Mouse (Mus musculus) kidney, adult 2 months (tissue): Measurements from ENCODE around the gene Irf5. TPM values are rescaled to one million over a fixed set of nuclear protein-coding genes. Genes with fewer than 3 reads are reported as not detected.

Experiments
- DNase-seq: peaks from one replicate; pipeline ENCODE4 v3.0.0; 2021
- H3K27ac ChIP-seq: fragments of 200-500 bp; 2 replicates; pipeline ENCODE4 v1.5.1; 2012; ENCODE audit warnings: low read depth, low read length, control low read depth, inconsistent platforms; ENCODE audit not compliant: insufficient read depth
- H3K27me3 ChIP-seq: fragments of 200-500 bp; replicated peaks from 2 replicates; pipeline ENCODE4 v1.6.1; 2012; ENCODE audit warnings: mild to moderate bottlenecking, moderate library complexity, low read length, inconsistent platforms; ENCODE audit not compliant: control insufficient read depth, insufficient read depth
- H3K36me3 ChIP-seq: fragments of 200-500 bp; 2 replicates; pipeline ENCODE4 v1.6.1; 2012; ENCODE audit warnings: mild to moderate bottlenecking, moderate library complexity, low read length, inconsistent platforms; ENCODE audit not compliant: control insufficient read depth, insufficient read depth
- H3K4me1 ChIP-seq: fragments of 200-500 bp; 2 replicates; pipeline ENCODE4 v1.6.1; 2011; ENCODE audit warnings: low read length; ENCODE audit not compliant: control insufficient read depth, insufficient read depth
- H3K4me3 ChIP-seq: fragments of 200-500 bp; 2 replicates; pipeline ENCODE4 v1.5.1; 2011; ENCODE audit warnings: mild to moderate bottlenecking, low read depth, low read length, control low read depth; ENCODE audit not compliant: insufficient read depth
- CTCF ChIP-seq: fragments of 200-500 bp; conservative IDR thresholded peaks from 2 replicates; pipeline ENCODE4 v1.5.1; 2011; ENCODE audit warnings: low read depth, mild to moderate bottlenecking, control low read depth, low read length, moderate library complexity, mixed read lengths; ENCODE audit not compliant: insufficient read depth, insufficient read length
- POLR2A ChIP-seq: fragments of 200-500 bp; IDR thresholded peaks from one replicate; pipeline ENCODE4 v1.6.1; 2011; ENCODE audit warnings: low read depth, low read length, control low read depth
- WGBS: fragments of 180-500 bp; shearing (Covaris S2); methylation state at CpG from one replicate; pipeline ENCODE4 v1.1.7; 2018; 5-methylcytosine and 5-hydroxymethylcytosine counted together
- polyA plus RNA-seq: library from polyadenylated mRNA; depleted of rRNA; stranded (reverse); fragments of >200 nt; gene quantifications from 2 replicates; pipeline ENCODE4 v1.2.3, GENCODE M21; 2012

Irf5 gene
- polyA plus RNA-seq, 1 experiment = 17.0 TPM

- H3K4me1 ChIP-seq = no peaks in the 10 kb centered on the region
- no peak overlapping the region for H3K27ac ChIP-seq
- H3K36me3 ChIP-seq = no peaks in the 10 kb centered on the region
- H3K4me3 ChIP-seq = no peak overlapping the region
- no peak for TF ChIP-seq POLR2A
- TF ChIP-seq CTCF = no peak
- 61% methylated on average over 2 of the region's 2 CpGs for WGBS
- DNase-seq = no peak
- H3K27me3 ChIP-seq = no peaks in the 10 kb centered on the region
Observed at GRCm38 (mm10) chr6:29497791-29498190, 28.6 kb upstream of the Irf5 start.

GRCm38 (mm10) chr6:29500177-29500576 lies 26.2 kb upstream of the Irf5 start:
- H3K4me3 ChIP-seq = no peak overlapping the region
- no peaks in the 10 kb centered on the region for H3K36me3 ChIP-seq
- no peaks in the 10 kb centered on the region for H3K27me3 ChIP-seq
- WGBS = 96% methylated on average over 7 of the region's 7 CpGs
- no peaks in the 10 kb centered on the region for H3K4me1 ChIP-seq
- TF ChIP-seq CTCF = no peak
- no peak overlapping the region for H3K27ac ChIP-seq
- DNase-seq = no peak

- 95% methylated on average over 6 of the region's 6 CpGs for WGBS
- DNase-seq = no peak
- no peaks in the 10 kb centered on the region for H3K36me3 ChIP-seq
- H3K4me1 ChIP-seq = no peaks in the 10 kb centered on the region
- no peak overlapping the region for H3K27ac ChIP-seq
- no peak overlapping the region for H3K4me3 ChIP-seq
- TF ChIP-seq CTCF (no peak), POLR2A (no peak)
- H3K27me3 ChIP-seq = no peaks in the 10 kb centered on the region
Observed at GRCm38 (mm10) chr6:29500810-29501209, 25.6 kb upstream of the Irf5 start.

GRCm38 (mm10) chr6:29501599-29501998 lies 24.8 kb upstream of the Irf5 start:
- Histone ChIP-seq H3K36me3 (no peaks in the 10 kb centered on the region), H3K4me3 (no peak overlapping the region), H3K27ac (no peak overlapping the region), H3K27me3 (no peaks in the 10 kb centered on the region), H3K4me1 (no peaks in the 10 kb centered on the region)
- TF ChIP-seq CTCF = peak; percentile 57
- no peak for TF ChIP-seq POLR2A
- 90% methylated on average over 1 of the region's 1 CpGs for WGBS
- DNase-seq = peak; percentile 42

GRCm38 (mm10) chr6:29505493-29505892 lies 20.9 kb upstream of the Irf5 start:
- Histone ChIP-seq H3K27ac (no peak overlapping the region), H3K27me3 (no peaks in the 10 kb centered on the region), H3K36me3 (no peaks in the 10 kb centered on the region), H3K4me1 (0 out of 2 replicates have a peak, but pooled peaks cover 3% of the 10 kb centered on the region), H3K4me3 (no peak overlapping the region)
- TF ChIP-seq POLR2A = no peak
- 0 out of 2 replicates have a peak, but pooled peaks have one; percentile 1 for TF ChIP-seq CTCF
- no peak for DNase-seq
- 81% methylated on average over 5 of the region's 5 CpGs for WGBS

GRCm38 (mm10) chr6:29506834-29507233 lies 19.6 kb upstream of the Irf5 start:
- 32% methylated on average over 8 of the region's 8 CpGs for WGBS
- DNase-seq = no peak
- 0 out of 2 replicates have a peak, but pooled peaks cover 3% of the 10 kb centered on the region for H3K4me1 ChIP-seq
- H3K4me3 ChIP-seq = peak overlapping the region; percentile 59; the same call in 1 of the 2 replicates
- TF ChIP-seq POLR2A = no peak
- H3K36me3 ChIP-seq = no peaks in the 10 kb centered on the region
- no peak overlapping the region for H3K27ac ChIP-seq
- H3K27me3 ChIP-seq = no peaks in the 10 kb centered on the region

GRCm38 (mm10) chr6:29507447-29508309 lies 18.7 kb upstream of the Irf5 start, which contains the start of gene Kcp:
Gene Kcp (minus strand): TSS chr6:29507952.
- DNase-seq = peak; percentile 84
- H3K27ac ChIP-seq = no peak within 1 kb of the TSS
- peak within 1 kb of the TSS; percentile 59 for H3K4me3 ChIP-seq
- TF ChIP-seq POLR2A = no peak
- no peak for TF ChIP-seq CTCF
- H3K27me3 ChIP-seq = no peaks in the 10 kb centered on the region
- H3K4me1 ChIP-seq = 0 out of 2 replicates have a peak, but pooled peaks cover 3% of the 10 kb centered on the region
- no peaks in the 10 kb centered on the region for H3K36me3 ChIP-seq
- WGBS = 2% methylated on average over 47 of the region's 47 CpGs
